Mouse (Mus musculus) liver, postnatal 0 days (tissue): ENCODE measurements around the gene Zbtb46. TPM values are rescaled to one million over a fixed set of nuclear protein-coding genes. Genes with fewer than 3 reads are reported as not detected.

Source experiments
- ATAC-seq: fragments of 200-750 bp; cut with Nextera tagmentation; 2 replicates; pipeline ENCODE4 v1.8.0; 2017; ENCODE audit warnings: mild to moderate bottlenecking, moderate library complexity
- DNase-seq: peaks from one replicate; pipeline ENCODE4 v3.0.0-alpha.2; 2016
- H3K27ac ChIP-seq: fragments of 300-500 bp; sonication (generic); 2 replicates; pipeline ENCODE4 v1.5.1; 2014; ENCODE audit warnings: antibody characterized with exemption, moderate library complexity, mild to moderate bottlenecking, low read depth
- H3K27me3 ChIP-seq: fragments of 300-500 bp; sonication (generic); 2 replicates; pipeline ENCODE4 v1.6.1; 2014; ENCODE audit warnings: low read length, control low read depth, mixed read lengths; ENCODE audit not compliant: insufficient read depth
- H3K36me3 ChIP-seq: fragments of 300-500 bp; sonication (generic); replicated peaks from 2 replicates; pipeline ENCODE4 v1.6.1; 2014; ENCODE audit warnings: mild to moderate bottlenecking, control low read depth, low read length, moderate library complexity, mixed read lengths; ENCODE audit not compliant: insufficient read depth
- H3K4me1 ChIP-seq: fragments of 300-500 bp; sonication (generic); 2 replicates; pipeline ENCODE4 v1.6.1; 2014; ENCODE audit warnings: antibody characterized with exemption, mild to moderate bottlenecking, control low read depth; ENCODE audit not compliant: insufficient read depth
- H3K4me2 ChIP-seq: fragments of 300-500 bp; sonication (generic); 2 replicates; pipeline ENCODE4 v1.6.1; 2014; ENCODE audit warnings: low read depth, mild to moderate bottlenecking, low read length, moderate library complexity, mixed read lengths
- H3K4me3 ChIP-seq: fragments of 300-500 bp; sonication (generic); 2 replicates; pipeline ENCODE4 v1.5.1; 2014; ENCODE audit warnings: low read depth, low read length
- H3K9ac ChIP-seq: fragments of 300-500 bp; sonication (generic); replicated peaks from 2 replicates; pipeline ENCODE4 v1.6.1; 2014; ENCODE audit warnings: mild to moderate bottlenecking, moderate library complexity
- H3K9me3 ChIP-seq: fragments of 300-500 bp; sonication (generic); 2 replicates; pipeline ENCODE4 v1.6.1; 2016; ENCODE audit warnings: mild to moderate bottlenecking, control low read depth, low read length, mixed read lengths
- CTCF ChIP-seq: sonication (generic); IDR thresholded peaks from 2 replicates; pipeline ENCODE4 v1.5.1; 2016; ENCODE audit warnings: antibody characterized with exemption, low read depth
- EP300 ChIP-seq: IDR thresholded peaks from 2 replicates; pipeline ENCODE4 v1.6.1; 2016; ENCODE audit warnings: antibody characterized with exemption, low read depth, mild to moderate bottlenecking
- WGBS: fragments of 180-500 bp; shearing (Covaris S2); extraction: QIAGEN DNeasy Blood & Tissue Kit; methylation state at CpG from one replicate; pipeline ENCODE4 v1.1.7; 2014; ENCODE audit not compliant: insufficient replicate concordance; 5-methylcytosine and 5-hydroxymethylcytosine counted together
- polyA plus RNA-seq: library from polyadenylated mRNA; unstranded; fragments of >200 nt; fragmentation: Nextera tagmentation; extraction: Ambion mirVana; gene quantifications from 2 replicates; pipeline ENCODE4 v1.2.1, GENCODE M21; 2015

Gene Zbtb46
- polyA plus RNA-seq, 1 experiment from 2014 or later = 3.5 TPM

DNA sequence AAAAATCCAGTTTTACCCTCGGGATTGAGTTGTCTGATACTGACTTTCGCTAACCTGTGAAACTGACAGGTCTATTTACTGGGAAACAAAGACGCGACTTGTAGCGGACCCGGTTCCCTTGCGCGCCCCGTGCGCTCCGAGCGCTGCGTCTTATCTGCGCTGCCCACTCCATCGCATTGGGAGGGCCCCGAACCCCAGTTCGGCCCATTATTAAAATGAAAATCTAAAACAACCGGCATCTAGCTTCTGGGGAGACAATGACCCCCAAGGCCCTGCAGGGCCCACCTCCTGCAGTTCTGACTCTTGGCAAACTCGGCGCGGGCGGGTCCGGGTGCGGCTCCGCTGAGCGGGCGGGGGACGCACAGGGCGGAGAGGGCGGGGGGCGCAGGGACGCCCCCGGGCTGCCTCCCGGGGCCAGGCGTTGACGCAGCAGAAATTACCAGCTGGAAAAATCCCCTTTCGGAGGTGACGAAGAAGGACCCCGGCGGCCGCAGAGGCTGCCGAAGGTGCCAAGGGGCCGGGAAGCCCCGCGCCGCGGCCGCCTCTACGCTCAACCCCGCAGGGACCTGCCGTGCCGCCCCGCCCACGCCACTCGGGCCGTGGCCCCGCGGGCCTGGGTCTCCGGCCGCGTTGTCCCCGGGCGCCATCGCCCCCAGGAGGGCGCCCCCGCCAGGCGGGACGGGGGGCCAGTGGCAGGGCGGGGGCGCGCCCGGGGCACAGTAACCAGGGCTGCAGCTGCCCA, 644 bp downstream of the Zbtb46 start:
- Histone ChIP-seq H3K9ac (peak overlapping the region; percentile 81), H3K4me1 (peaks cover 29% of the 10 kb centered on the region), H3K4me3 (peak overlapping the region; percentile 83), H3K4me2 (peak overlapping the region; percentile 100), H3K36me3 (no peaks in the 10 kb centered on the region), H3K27me3 (peaks cover 21% of the 10 kb centered on the region), H3K9me3 (no peaks in the 10 kb centered on the region), H3K27ac (peak overlapping the region; percentile 86)
- under 1% methylated on average over 52 of the region's 72 CpGs for WGBS
- TF ChIP-seq CTCF = no peak
- TF ChIP-seq EP300 = no peak
- DNase-seq (peak; percentile 51), ATAC-seq (no peak; the same call in 1 of the 2 replicates)

GRCm38 (mm10) chr2:181457831-181458230, 1.4 kb downstream of the Zbtb46 start:
- Histone ChIP-seq H3K4me2 (peak overlapping the region; percentile 100), H3K36me3 (no peaks in the 10 kb centered on the region), H3K9me3 (0 out of 2 replicates have a peak, but pooled peaks cover 2% of the 10 kb centered on the region), H3K4me3 (peak overlapping the region; percentile 83), H3K27ac (no peak overlapping the region), H3K27me3 (peaks cover 21% of the 10 kb centered on the region), H3K9ac (peak overlapping the region; percentile 81), H3K4me1 (peaks cover 29% of the 10 kb centered on the region)
- WGBS = 8% methylated on average over 15 of the region's 15 CpGs
- no peak for ATAC-seq
- no peak for TF ChIP-seq CTCF
- TF ChIP-seq EP300 = no peak
- no peak for DNase-seq

GRCm38 (mm10) chr2:181455899-181456298, 3.3 kb downstream of the Zbtb46 start:
- 0 out of 2 replicates have a peak, but pooled peaks cover 2% of the 10 kb centered on the region for H3K9me3 ChIP-seq
- no peak overlapping the region for H3K4me3 ChIP-seq
- TF ChIP-seq EP300 (no peak), CTCF (no peak)
- DNase-seq (no peak), ATAC-seq (no peak)
- 83% methylated on average over 2 of the region's 2 CpGs for whole genome bisulfite sequencing
- H3K27me3 ChIP-seq = peaks cover 17% of the 10 kb centered on the region
- H3K9ac ChIP-seq = no peak overlapping the region
- H3K4me1 ChIP-seq = peaks cover 27% of the 10 kb centered on the region
- no peaks in the 10 kb centered on the region for H3K36me3 ChIP-seq
- H3K4me2 ChIP-seq = no peak overlapping the region
- H3K27ac ChIP-seq = no peak overlapping the region

DNA sequence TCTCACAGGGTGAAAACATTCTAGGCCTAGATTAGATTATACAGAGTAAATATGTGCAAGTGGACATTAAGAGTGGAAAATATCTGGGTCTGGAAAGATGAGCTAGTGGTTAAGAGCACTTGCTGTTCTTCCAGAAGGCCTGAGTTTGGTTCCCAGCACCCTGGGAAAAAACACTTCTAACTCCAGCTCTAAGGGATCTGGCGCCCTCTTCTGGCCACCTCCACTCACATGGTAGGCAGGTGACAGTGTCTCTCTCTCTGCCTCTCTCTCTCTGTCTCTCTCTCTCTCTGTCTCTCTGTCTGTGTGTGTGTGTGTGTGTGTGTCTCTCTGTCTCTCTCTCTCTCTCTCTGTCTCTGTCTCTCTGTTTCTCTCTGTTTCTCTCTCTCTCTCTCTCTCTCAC, 6.0 kb downstream of the Zbtb46 start:
- no peaks in the 10 kb centered on the region for H3K27me3 ChIP-seq
- H3K4me3 ChIP-seq = no peak overlapping the region
- no peak overlapping the region for H3K27ac ChIP-seq
- ATAC-seq (no peak), DNase-seq (no peak)
- WGBS = 72% methylated on average over 1 of the region's 1 CpGs
- peaks cover 11% of the 10 kb centered on the region for H3K4me1 ChIP-seq
- H3K4me2 ChIP-seq = no peak overlapping the region
- H3K9ac ChIP-seq = no peak overlapping the region
- TF ChIP-seq CTCF (peak; percentile 51), EP300 (no peak)
- H3K36me3 ChIP-seq = no peaks in the 10 kb centered on the region
- H3K9me3 ChIP-seq = 0 out of 2 replicates have a peak, but pooled peaks cover 2% of the 10 kb centered on the region

- ATAC-seq (no peak), DNase-seq (no peak)
- H3K9me3 ChIP-seq = 0 out of 2 replicates have a peak, but pooled peaks cover 2% of the 10 kb centered on the region
- H3K4me3 ChIP-seq = no peak overlapping the region
- no peak overlapping the region for H3K4me2 ChIP-seq
- H3K27ac ChIP-seq = no peak overlapping the region
- H3K36me3 ChIP-seq = no peaks in the 10 kb centered on the region
- no peak overlapping the region for H3K9ac ChIP-seq
- TF ChIP-seq CTCF (no peak), EP300 (no peak)
- no peaks in the 10 kb centered on the region for H3K27me3 ChIP-seq
- H3K4me1 ChIP-seq = peaks cover 6% of the 10 kb centered on the region
- WGBS = 83% methylated on average over 4 of the region's 4 CpGs
Measured at GRCm38 (mm10) chr2:181452181-181452580, 7.0 kb downstream of the Zbtb46 start.

GRCm38 (mm10) chr2:181443016-181443415, 16.2 kb downstream of the Zbtb46 start:
- no peak for TF ChIP-seq CTCF
- TF ChIP-seq EP300 = no peak
- 47% methylated on average over 2 of the region's 2 CpGs for WGBS
- H3K9me3 ChIP-seq = no peaks in the 10 kb centered on the region
- no peak overlapping the region for H3K4me2 ChIP-seq
- no peaks in the 10 kb centered on the region for H3K27me3 ChIP-seq
- no peak for ATAC-seq
- H3K4me3 ChIP-seq = no peak overlapping the region
- no peak overlapping the region for H3K9ac ChIP-seq
- DNase-seq = no peak
- no peaks in the 10 kb centered on the region for H3K36me3 ChIP-seq
- H3K4me1 ChIP-seq = no peaks in the 10 kb centered on the region
- no peak overlapping the region for H3K27ac ChIP-seq
